Mouse (Mus musculus): ENCODE results near the gene Ccdc51. TPM values are rescaled to one million over a fixed set of nuclear protein-coding genes. Genes with fewer than 3 reads are reported as not detected.

Gene Ccdc51
- 4.0 and 5.0 TPM in 2 replicates for polyA plus RNA-seq (2021; fragmentation: Nextera tagmentation)
- long read RNA-seq, experiment 1, transcript Ccdc51-201 (4 exons, 1,526 nt): major isoform, 14 of 19 reads
- long read RNA-seq, experiment 1, partial matches to known transcripts: 3 of 19 reads
- long read RNA-seq, experiment 1, other reads (novel, unspliced or antisense): 2 of 19 reads
- long read RNA-seq, experiment 2, transcript Ccdc51-201 (4 exons, 1,526 nt): major isoform, 6 of 7 reads
- long read RNA-seq, experiment 2, partial matches to known transcripts: 1 of 7 reads
- long read RNA-seq, experiment 2, other reads (novel, unspliced or antisense): 0 of 7 reads

GRCm38 (mm10) chr9:109082124-109082800 lies at the start of gene Ccdc51, which contains the start of gene Tma7:
Gene Ccdc51, plus strand, starts transcription at chr9:109082493.
Gene Tma7, minus strand, starts transcription at chr9:109082587.

GRCm38 (mm10) chr9:109038086-109038895 lies 44.0 kb upstream of the Ccdc51 start, which contains the start of gene Shisa5:
Gene Shisa5, plus strand, starts transcription at chr9:109038565.

GRCm38 (mm10) chr9:109059136-109059903 lies 23.0 kb upstream of the Ccdc51 start, which contains the start of gene Trex1:
Gene Trex1, minus strand, starts transcription at chr9:109059734.

GRCm38 (mm10) chr9:109073661-109074573 lies 8.4 kb upstream of the Ccdc51 start, which contains the start of gene Atrip:
Gene Atrip, minus strand, starts transcription at chr9:109074124.

GRCm38 (mm10) chr9:109095137-109095982 lies 13.1 kb downstream of the Ccdc51 start, which contains the start of gene Plxnb1:
Gene Plxnb1, plus strand, starts transcription at chr9:109095389.

Other genes with a start within 250 kb of the Ccdc51 start
- gene Slc26a6, start 229.2 kb upstream of the Ccdc51 start, polyA plus RNA-seq (2021; fragmentation: Nextera tagmentation): 5.9 and 8.2 TPM in 2 replicates
- gene Tmem89, start 167.9 kb upstream of the Ccdc51 start, polyA plus RNA-seq (2021; fragmentation: Nextera tagmentation): 0.72 and 1.1 TPM in 2 replicates
- gene Uqcrc1, start 145.9 kb upstream of the Ccdc51 start, polyA plus RNA-seq (2021; fragmentation: Nextera tagmentation): 529 and 727 TPM in 2 replicates
- gene Col7a1, start 128.9 kb upstream of the Ccdc51 start, polyA plus RNA-seq (2021; fragmentation: Nextera tagmentation): 0.01 TPM in 1 of 2 replicates, not detected in the other
- not detected in 2 replicates for gene Ucn2, start 96.5 kb upstream of the Ccdc51 start, polyA plus RNA-seq (2021; fragmentation: Nextera tagmentation)
- gene Pfkfb4, start 90.7 kb upstream of the Ccdc51 start, polyA plus RNA-seq (2021; fragmentation: Nextera tagmentation): 5.0 and 6.6 TPM in 2 replicates
- gene Shisa5, start 43.9 kb upstream of the Ccdc51 start, polyA plus RNA-seq (2021; fragmentation: Nextera tagmentation): 144 and 161 TPM in 2 replicates
- 10.1 and 12.5 TPM in 2 replicates for gene Trex1, start 22.8 kb upstream of the Ccdc51 start, polyA plus RNA-seq (2021; fragmentation: Nextera tagmentation)
- 15.6 and 21.1 TPM in 2 replicates for gene Atrip, start 8.4 kb upstream of the Ccdc51 start, polyA plus RNA-seq (2021; fragmentation: Nextera tagmentation)
- 716 and 866 TPM in 2 replicates for gene Tma7, start 94 bp downstream of the Ccdc51 start, polyA plus RNA-seq (2021; fragmentation: Nextera tagmentation)
- gene Plxnb1, start 12.9 kb downstream of the Ccdc51 start, polyA plus RNA-seq (2021; fragmentation: Nextera tagmentation): 11.7 and 15.9 TPM in 2 replicates
- gene Fbxw21, start 79.5 kb downstream of the Ccdc51 start, polyA plus RNA-seq (2021; fragmentation: Nextera tagmentation): not detected in 2 replicates
- not detected in 2 replicates for gene Fbxw13, start 113.5 kb downstream of the Ccdc51 start, polyA plus RNA-seq (2021; fragmentation: Nextera tagmentation)
- gene Fbxw20, start 152.3 kb downstream of the Ccdc51 start, polyA plus RNA-seq (2021; fragmentation: Nextera tagmentation): not detected in 2 replicates
- not detected in 2 replicates for gene Fbxw14, start 205.2 kb downstream of the Ccdc51 start, polyA plus RNA-seq (2021; fragmentation: Nextera tagmentation)

Measured in left cerebral cortex, adult 6 months (tissue).